Mouse (Mus musculus): ENCODE results near the gene Mga. TPM values are rescaled to one million over a fixed set of nuclear protein-coding genes. Genes with fewer than 3 reads are reported as not detected.

Mga gene
- 14.2 and 19.1 TPM in 2 replicates for polyA plus RNA-seq (2015; fragmentation: Nextera tagmentation; extraction: Ambion mirVana)

DNA sequence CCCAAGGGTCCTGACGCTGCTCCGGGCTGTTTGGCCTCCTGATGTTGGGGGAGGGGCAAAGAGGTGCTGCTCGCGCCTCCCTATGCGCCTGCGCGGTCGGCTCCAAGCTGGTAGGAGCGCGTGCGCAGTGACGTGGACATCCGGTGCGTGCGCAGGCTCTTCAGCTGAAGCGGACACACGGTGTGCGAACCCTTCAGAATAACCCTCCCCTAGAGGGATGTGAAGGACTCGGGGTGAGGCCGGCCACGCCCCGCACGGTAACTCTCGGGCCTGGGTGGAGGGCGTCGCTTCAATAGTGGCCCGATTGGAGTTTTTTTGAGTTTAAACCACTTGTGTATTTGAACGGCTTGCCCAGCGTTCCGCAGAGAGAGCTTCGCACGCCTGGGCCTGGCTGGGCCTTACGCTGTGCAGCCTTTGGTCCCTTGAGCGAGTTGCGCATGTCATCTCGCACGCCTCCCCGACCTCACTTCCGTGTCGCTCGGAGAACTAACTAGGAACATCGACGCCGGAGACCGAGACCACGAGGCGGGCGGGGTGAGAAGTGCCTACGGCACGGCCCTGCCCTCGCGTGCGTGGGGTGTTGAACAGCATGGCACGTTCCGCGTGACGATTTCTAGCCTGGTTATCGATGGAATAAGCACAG, at the start of gene Mga:
Mga (plus strand) TSS at position 139 of the 643 bp plus-strand sequence.
- H3K36me3 ChIP-seq (ENCODE audit: insufficient read depth, low read length): no peaks in the 10 kb centered on the region
- no peaks in the 10 kb centered on the region for H3K9me3 ChIP-seq (ENCODE audit: low read length)
- peak within 1 kb of the TSS; percentile 97 for H3K27ac ChIP-seq (ENCODE audit: low read length)
- ATAC-seq (peak; percentile 96), DNase-seq (ENCODE audit: low spot score) (peak; percentile 99)
- H3K9ac ChIP-seq (replicated peaks; ENCODE audit: low read depth): 0 out of 2 replicates have a peak within 1 kb of the TSS, but pooled peaks have one; percentile 32
- peak within 1 kb of the TSS; percentile 40 for H3K4me3 ChIP-seq (ENCODE audit: low read depth, low read length)
- TF ChIP-seq CTCF (IDR thresholded peaks at IDR 0.05) (0 out of 2 replicates have a peak, but pooled peaks have one; percentile 2), EP300 (IDR thresholded peaks at IDR 0.05) (peak; percentile 43; the same call in 1 of the 2 replicates)
- under 1% methylated on average over 57 of the region's 58 CpGs for WGBS
- H3K4me2 ChIP-seq (replicated peaks; ENCODE audit: low read depth, low read length): peak within 1 kb of the TSS; percentile 64
- H3K4me1 ChIP-seq (ENCODE audit: insufficient read depth, low read depth, low read length): peaks cover 13% of the 10 kb centered on the region; the same call in 1 of the 2 replicates
- no peaks in the 10 kb centered on the region for H3K27me3 ChIP-seq (replicated peaks; ENCODE audit: insufficient read depth, low read length)

DNA sequence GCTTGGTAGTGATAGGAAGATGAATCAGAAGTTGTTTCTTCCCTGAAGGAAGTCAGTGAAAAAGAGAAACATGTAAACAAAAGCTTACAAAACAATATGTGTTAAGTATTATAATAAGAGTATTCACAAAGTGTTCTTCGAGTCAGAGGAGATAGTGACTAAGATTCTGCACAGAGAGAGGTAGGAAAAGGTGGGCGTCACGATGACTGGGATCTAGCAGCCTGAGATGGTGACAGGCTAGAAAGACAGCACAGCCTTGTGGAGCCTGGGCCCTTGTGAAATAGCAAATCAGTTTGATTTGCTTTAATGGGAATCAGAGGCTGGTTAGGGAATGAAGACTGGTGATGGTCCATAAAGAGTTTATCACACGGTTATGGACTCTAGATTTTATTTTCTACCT, 43.2 kb upstream of the Mga start:
- TF ChIP-seq CTCF (IDR thresholded peaks at IDR 0.05): no peak
- no peak for TF ChIP-seq EP300 (IDR thresholded peaks at IDR 0.05)
- no peaks in the 10 kb centered on the region for H3K4me1 ChIP-seq (ENCODE audit: insufficient read depth, low read depth, low read length)
- WGBS: 74% methylated on average over 4 of the region's 4 CpGs
- no peak for DNase-seq (ENCODE audit: low spot score)
- H3K27me3 ChIP-seq (replicated peaks; ENCODE audit: insufficient read depth, low read length): no peaks in the 10 kb centered on the region
- H3K9me3 ChIP-seq (ENCODE audit: low read length): no peaks in the 10 kb centered on the region
- no peak overlapping the region for H3K4me2 ChIP-seq (replicated peaks; ENCODE audit: low read depth, low read length)
- H3K27ac ChIP-seq (ENCODE audit: low read length): no peak overlapping the region
- H3K36me3 ChIP-seq (ENCODE audit: insufficient read depth, low read length): no peaks in the 10 kb centered on the region
- ATAC-seq: no peak
- H3K9ac ChIP-seq (replicated peaks; ENCODE audit: low read depth): no peak overlapping the region
- H3K4me3 ChIP-seq (ENCODE audit: low read depth, low read length): no peak overlapping the region

DNA sequence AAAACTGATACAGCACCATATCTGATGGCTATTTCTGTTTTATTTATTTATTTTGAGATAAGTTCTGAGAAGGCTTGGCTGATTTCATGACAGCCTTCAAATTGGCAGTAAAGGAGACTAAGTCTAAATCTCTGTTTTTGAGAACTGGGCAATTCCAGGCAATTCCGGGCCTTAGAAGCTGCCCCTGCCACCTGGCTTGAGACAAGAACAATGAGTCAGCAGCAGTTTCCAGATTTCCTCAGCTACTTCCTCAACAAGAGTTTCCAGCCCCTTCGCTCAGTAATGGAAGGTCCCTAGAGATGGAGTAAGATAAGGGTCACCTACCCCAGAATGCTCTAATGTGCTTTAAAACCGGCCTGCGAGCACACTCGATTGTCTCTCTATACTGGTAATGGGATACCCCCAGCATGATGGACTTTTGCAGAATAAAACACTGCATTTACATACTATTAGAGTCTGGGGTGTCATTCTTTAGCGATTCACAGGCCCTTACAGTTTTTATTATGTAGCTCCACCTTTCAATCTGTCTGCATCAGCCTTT, 41.6 kb upstream of the Mga start:
- Histone ChIP-seq H3K36me3 (ENCODE audit: insufficient read depth, low read length) (no peaks in the 10 kb centered on the region), H3K9me3 (ENCODE audit: low read length) (no peaks in the 10 kb centered on the region), H3K9ac (replicated peaks; ENCODE audit: low read depth) (no peak overlapping the region), H3K4me3 (ENCODE audit: low read depth, low read length) (no peak overlapping the region), H3K27me3 (replicated peaks; ENCODE audit: insufficient read depth, low read length) (no peaks in the 10 kb centered on the region), H3K4me1 (ENCODE audit: insufficient read depth, low read depth, low read length) (no peaks in the 10 kb centered on the region), H3K4me2 (replicated peaks; ENCODE audit: low read depth, low read length) (no peak overlapping the region), H3K27ac (ENCODE audit: low read length) (no peak overlapping the region)
- TF ChIP-seq EP300 (IDR thresholded peaks at IDR 0.05): no peak
- TF ChIP-seq CTCF (IDR thresholded peaks at IDR 0.05): no peak
- ATAC-seq: no peak
- no peak for DNase-seq (ENCODE audit: low spot score)
- 66% methylated on average over 6 of the region's 6 CpGs for whole genome bisulfite sequencing

DNA sequence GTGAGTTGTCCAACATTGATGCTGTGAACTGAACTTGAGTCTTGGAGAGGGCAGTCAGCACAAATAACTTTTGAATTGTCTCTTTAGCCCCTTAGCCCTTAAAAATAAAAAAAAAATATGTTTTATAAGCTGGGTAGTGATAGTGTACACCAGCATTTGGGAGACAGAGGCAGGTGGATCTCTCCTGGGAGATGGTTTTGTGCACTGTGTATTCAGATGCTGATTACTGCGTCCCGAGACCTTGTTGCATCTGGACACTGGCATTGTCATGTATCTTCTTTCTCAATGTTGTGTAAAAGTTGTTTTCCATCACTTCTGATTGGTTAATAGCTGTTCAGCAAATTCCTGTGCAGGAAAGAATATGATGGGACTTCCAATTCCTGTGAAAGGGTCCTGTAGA, 39.7 kb upstream of the Mga start:
- WGBS: 75% methylated on average over 2 of the region's 2 CpGs
- H3K4me2 ChIP-seq (replicated peaks; ENCODE audit: low read depth, low read length): no peak overlapping the region
- ATAC-seq: no peak
- H3K27ac ChIP-seq (ENCODE audit: low read length): no peak overlapping the region
- H3K4me3 ChIP-seq (ENCODE audit: low read depth, low read length): no peak overlapping the region
- H3K9ac ChIP-seq (replicated peaks; ENCODE audit: low read depth): no peak overlapping the region
- H3K27me3 ChIP-seq (replicated peaks; ENCODE audit: insufficient read depth, low read length): no peaks in the 10 kb centered on the region
- H3K9me3 ChIP-seq (ENCODE audit: low read length): no peaks in the 10 kb centered on the region
- H3K36me3 ChIP-seq (ENCODE audit: insufficient read depth, low read length): no peaks in the 10 kb centered on the region
- TF ChIP-seq EP300 (IDR thresholded peaks at IDR 0.05): no peak
- TF ChIP-seq CTCF (IDR thresholded peaks at IDR 0.05): no peak
- DNase-seq (ENCODE audit: low spot score): no peak
- H3K4me1 ChIP-seq (ENCODE audit: insufficient read depth, low read depth, low read length): no peaks in the 10 kb centered on the region

DNA sequence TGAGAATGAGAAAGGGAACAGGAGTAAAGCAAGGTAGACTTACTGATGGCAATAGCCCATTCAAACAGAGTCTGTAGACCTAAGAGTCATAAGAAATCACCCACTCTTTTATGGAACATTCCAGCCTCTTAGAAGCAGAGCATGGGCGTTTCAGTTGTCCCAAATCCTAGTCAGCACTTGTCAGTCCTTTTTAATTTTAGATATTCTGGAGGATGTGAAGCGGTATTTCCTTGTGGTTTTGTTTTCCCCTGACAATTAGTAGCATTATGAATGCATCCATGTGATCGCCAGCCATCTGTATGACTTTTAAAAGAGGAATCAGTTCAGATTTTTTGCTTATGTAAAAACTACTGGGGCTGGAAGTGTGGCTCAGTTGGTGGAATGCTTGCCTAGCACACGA, 32.5 kb upstream of the Mga start:
- Histone ChIP-seq H3K27me3 (replicated peaks; ENCODE audit: insufficient read depth, low read length) (no peaks in the 10 kb centered on the region), H3K9me3 (ENCODE audit: low read length) (no peaks in the 10 kb centered on the region), H3K4me2 (replicated peaks; ENCODE audit: low read depth, low read length) (no peak overlapping the region), H3K9ac (replicated peaks; ENCODE audit: low read depth) (no peak overlapping the region), H3K4me3 (ENCODE audit: low read depth, low read length) (no peak overlapping the region), H3K4me1 (ENCODE audit: insufficient read depth, low read depth, low read length) (no peaks in the 10 kb centered on the region), H3K27ac (ENCODE audit: low read length) (no peak overlapping the region), H3K36me3 (ENCODE audit: insufficient read depth, low read length) (no peaks in the 10 kb centered on the region)
- DNase-seq (ENCODE audit: low spot score): no peak
- 71% methylated on average over 4 of the region's 4 CpGs for WGBS
- TF ChIP-seq CTCF (IDR thresholded peaks at IDR 0.05) (no peak), EP300 (IDR thresholded peaks at IDR 0.05) (no peak)
- no peak for ATAC-seq

DNA sequence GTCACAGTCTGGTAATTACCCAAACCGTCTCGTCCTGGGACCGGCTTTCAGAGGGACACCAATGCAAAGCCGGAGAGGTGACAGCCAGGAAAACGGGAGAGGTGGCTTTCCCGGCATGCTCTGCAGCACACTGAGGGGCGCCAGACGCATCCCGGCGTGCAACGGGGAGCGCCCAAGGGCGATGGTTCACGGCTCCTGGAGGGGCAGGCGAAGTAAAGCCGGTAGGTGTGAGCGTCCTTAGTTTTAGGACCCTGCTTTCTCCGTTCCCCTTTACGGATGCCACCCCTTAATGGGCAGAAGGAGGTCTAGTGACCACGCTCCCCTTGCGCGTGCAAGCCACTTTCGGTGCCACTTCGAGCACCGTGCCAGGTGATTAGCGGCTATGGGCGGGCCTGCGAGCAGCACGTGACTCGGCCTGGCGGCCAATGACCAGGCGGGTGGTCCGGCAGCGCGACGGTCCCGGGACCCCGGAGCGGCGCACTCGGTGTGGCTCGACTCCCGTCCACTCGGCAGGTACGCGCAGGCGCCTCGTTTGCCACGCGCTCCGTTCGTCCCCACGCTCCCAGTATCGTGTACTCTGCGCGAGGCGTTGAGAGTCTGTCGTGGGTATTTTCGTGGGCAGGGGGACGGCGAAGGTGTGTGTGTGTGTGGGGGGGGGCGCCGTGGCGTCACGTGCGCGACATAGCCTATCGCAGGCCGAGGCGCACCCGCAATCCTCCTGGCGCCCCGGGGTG, 24.5 kb upstream of the Mga start:
- H3K4me2 ChIP-seq (replicated peaks; ENCODE audit: low read depth, low read length): peak overlapping the region; percentile 79
- peak overlapping the region; percentile 41 for H3K4me3 ChIP-seq (ENCODE audit: low read depth, low read length)
- peak; percentile 49 for DNase-seq (ENCODE audit: low spot score)
- H3K36me3 ChIP-seq (ENCODE audit: insufficient read depth, low read length): no peaks in the 10 kb centered on the region
- 2% methylated on average over 69 of the region's 73 CpGs for WGBS
- peak; percentile 83 for ATAC-seq
- peak overlapping the region; percentile 38; the same call in 1 of the 2 replicates for H3K27ac ChIP-seq (ENCODE audit: low read length)
- peaks cover 5% of the 10 kb centered on the region; the same call in 1 of the 2 replicates for H3K4me1 ChIP-seq (ENCODE audit: insufficient read depth, low read depth, low read length)
- H3K27me3 ChIP-seq (replicated peaks; ENCODE audit: insufficient read depth, low read length): no peaks in the 10 kb centered on the region
- peak overlapping the region; percentile 36 for H3K9ac ChIP-seq (replicated peaks; ENCODE audit: low read depth)
- H3K9me3 ChIP-seq (ENCODE audit: low read length): no peaks in the 10 kb centered on the region
- TF ChIP-seq CTCF (IDR thresholded peaks at IDR 0.05) (no peak), EP300 (IDR thresholded peaks at IDR 0.05) (no peak)
